Mouse (Mus musculus): ENCODE measurements around the gene Furin.

The Furin gene

GRCm38 (mm10) chr7:80426363-80426762 is 21.1 kb upstream of the Furin start:
- no peak for DNase-seq

DNA sequence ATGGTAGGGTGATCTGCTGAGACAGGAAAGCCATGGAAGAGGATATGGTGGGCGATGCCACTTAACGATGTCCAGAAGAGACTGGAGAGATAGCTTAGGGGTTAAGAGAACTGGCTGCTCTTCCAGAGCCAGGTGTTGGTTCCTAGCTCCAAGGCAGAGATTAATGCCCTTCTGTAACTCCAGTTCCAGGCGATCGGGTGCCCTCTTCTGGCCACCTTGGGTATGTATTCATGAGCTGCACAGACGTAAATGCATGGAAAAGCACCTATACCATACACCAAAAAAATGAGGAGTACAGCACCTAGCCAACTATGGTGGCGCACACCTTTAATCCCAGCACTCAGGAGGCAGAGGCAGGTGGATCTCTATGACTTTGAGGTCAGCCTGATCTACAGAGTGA is 19.5 kb upstream of the Furin start:
- DNase-seq, result peak; percentile 55

DNA sequence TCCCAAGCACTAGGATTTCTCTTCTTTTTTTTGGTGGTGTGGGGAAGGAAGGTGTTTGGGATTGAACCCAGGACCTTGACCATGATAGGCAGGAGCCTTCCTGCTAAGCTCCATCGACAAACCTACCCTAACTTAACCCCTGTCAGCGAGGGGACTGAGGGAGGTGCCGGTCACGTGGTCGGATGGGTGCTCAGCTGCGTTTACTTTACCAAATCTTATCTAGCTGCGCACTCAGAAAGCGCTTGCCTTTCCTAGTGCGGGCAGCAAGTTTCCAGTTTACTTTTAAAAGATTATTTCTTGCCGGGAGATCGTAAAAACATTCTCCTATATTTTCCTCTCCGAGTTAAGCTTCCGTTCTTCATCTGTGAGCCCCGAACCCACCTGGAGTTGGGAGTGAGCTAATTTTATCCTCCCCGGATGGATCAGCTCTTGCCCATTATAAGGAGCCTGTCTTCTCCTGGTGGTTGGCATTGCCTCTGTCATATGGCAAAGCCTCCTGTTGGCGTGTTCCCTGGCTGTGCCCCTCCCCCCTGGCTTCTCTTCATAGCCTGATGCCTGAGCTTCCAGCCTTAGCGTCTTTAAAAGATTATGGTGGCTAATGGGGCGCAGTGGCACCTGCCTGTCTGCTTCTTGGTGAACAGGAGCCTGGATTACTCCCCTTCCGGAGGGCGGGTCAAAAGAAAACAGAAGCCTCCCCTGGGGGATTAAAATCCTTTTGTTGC is 17.7 kb upstream of the Furin start:
- peak; percentile 60 for DNase-seq

DNA sequence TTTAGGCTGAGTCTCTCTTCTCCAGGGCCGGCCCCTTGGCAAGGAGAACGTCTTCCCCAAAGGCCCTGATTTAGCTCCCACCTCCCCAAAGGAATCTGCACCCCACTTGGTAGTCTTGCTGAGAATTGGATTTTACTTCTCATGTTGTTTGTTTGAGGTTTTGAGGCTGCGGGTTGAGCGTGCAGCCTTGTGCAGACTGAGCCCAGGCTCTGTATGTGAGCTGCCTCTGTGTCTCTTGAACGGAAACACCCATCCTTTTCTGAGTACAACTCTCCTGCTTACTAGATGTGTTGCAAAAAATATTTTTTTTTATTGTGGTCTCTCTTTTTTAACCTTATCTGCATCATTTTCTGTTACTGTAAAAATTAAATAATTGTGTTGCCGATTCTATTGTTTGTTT is 16.3 kb upstream of the Furin start:
- no peak for DNase-seq

- no peak for DNase-seq
These were observed 15.3 kb upstream of the Furin start for GRCm38 (mm10) chr7:80420586-80420985.

GRCm38 (mm10) chr7:80419278-80419677 is 14.0 kb upstream of the Furin start:
- DNase-seq, result no peak

GRCm38 (mm10) chr7:80418036-80418435 is 12.8 kb upstream of the Furin start:
- no peak for DNase-seq

DNA sequence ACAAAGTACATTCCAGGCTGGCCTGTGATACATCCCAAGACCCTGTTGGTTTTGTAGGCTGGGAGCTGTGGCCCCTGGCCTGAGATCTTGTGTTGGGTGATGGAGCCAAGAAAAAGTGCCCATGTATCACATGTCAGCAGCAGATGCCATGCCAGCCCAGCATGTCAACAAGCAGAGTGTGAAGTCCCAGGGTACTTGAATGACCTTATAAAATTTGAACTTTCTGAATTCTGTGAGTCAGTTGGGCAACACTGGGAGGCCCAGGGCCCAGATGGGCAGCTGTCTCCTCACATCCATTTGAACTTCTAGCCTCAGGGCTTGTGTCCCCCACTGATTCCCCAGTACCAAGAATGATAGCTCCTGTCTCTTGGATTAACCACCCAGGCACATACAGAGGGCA is 12.4 kb upstream of the Furin start:
- no peak for DNase-seq

- peak; percentile 35 for DNase-seq
These were observed 11.7 kb upstream of the Furin start for GRCm38 (mm10) chr7:80416969-80417368.

DNA sequence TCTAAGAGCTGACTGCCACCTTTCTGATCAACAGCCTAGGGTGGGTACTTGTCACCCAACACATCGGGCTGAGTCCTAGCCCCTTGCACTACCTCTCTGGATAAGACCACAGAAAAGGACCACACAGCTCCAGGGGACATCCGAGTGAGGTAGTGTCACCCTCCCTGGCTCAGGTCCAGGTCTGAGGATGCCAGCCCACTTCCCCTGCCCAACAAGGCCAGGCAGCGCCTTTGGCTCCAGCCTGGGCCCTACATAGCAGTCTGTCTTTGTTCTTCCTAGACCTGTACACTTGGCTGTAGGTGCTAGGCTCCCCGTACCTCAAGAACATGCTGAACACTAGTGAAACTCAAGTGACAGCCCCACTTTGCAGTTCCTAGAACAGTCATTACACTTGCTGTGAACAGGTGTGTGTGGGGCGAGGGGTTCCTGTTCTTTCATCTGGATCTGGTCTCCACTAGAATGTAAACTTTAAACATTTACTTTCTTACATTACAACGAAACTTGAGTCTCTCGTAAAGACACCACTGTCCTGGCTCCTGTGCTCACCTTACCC is 9.1 kb upstream of the Furin start:
- peak; percentile 44 for DNase-seq

GRCm38 (mm10) chr7:80413512-80414302 is 8.5 kb upstream of the Furin start:
- DNase-seq, result peak; percentile 53

DNA sequence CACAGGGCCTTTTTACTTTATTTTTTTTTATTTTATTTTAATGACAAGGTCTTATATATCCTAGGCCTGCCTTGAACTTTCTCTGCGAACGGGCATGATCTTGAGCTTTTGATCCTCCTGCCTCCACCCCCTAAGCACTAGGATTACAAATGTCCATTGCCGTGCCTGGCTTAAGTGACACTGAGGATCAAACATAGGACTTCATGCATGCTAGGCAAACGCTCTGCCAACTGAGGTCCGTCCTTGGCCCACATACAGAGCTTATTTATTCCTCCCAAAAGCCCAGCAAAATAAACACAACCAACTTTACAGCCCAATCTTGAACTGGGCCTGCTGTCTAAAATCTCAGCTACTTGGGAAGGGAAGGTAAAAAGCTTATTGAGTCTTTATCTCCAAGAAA is 7.5 kb upstream of the Furin start:
- no peak for DNase-seq

- no peak for DNase-seq
These were observed 7.0 kb upstream of the Furin start for GRCm38 (mm10) chr7:80412279-80412678.

GRCm38 (mm10) chr7:80410380-80410779 is 5.1 kb upstream of the Furin start:
- no peak for DNase-seq

DNA sequence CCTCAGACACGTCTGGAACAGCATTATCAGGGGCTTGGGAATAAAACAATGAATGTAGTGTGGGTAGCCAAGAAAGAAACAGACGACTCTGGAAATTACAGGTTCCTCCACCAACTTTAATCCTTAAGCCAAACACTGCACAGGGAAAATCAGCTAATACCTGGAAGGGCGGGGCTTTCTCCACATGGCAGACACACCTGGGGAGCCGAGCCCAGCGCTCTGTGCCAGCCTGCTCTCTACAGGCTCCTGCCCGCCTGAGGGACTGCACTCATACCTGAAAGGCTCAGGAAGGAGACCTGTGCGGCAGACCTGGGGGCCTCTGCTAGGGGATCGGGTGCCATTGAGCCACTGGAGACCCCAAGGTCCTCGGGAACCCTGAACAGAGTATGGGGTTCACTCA is 2.5 kb upstream of the Furin start:
- peak; percentile 7 for DNase-seq

DNA sequence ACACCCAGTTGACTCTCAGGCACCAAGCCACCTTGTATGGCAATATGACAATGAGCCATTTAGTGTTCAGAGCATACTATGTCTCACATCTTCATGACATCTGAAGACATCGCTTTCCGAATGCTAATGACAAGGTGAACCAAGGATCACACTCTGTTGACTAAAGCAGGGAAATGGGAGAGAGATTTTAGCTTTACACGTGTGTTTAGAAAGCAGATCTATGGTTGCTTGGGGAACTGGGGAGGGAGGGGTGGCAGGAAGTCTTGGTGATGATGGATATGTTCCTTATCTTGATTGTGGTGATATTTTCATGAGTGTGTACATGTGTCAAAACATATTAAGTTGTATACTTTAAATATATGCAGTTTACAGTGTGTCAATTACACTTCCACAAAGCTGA is 950 bp upstream of the Furin start:
- no peak for DNase-seq

DNA sequence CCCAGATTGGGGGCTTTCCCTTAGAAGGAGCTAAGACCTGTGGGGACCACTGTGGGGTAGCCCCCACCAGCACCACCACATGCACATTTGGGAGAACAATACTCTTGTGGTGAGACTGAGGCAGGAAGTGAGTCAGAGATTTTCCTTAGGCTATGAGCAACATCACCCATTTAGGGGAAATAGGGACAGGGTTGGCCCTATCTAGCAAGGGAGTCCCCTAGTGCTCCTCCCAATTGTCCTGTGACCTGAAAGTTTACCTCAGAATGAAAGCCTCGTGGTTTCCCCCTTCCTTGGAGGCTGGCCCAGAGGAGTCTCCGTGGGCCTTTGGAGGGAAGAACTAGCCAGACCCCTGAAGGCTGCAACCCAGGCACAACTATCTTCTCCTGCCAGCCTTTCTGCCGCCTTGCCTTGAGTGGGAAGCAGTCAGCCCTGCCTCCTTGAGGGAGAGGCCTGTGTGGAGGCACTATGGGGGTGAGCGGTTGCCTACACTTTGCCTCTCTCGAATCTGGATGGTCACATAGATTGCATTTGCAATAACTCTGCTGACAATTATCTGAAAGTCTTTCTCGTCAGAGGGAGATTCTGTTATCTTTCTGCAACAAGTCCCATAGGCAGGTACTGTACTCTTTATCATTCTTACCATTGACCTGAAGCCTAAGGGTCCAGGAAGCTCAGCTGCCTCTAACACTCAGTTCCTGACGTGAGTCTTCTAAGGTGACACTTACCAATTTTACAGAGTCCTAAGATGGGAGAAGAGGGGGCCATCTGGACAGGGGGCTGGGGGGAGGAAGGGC is 938 bp downstream of the Furin start:
- no peak for DNase-seq

GRCm38 (mm10) chr7:80403551-80403950 is 1.7 kb downstream of the Furin start:
- no peak for DNase-seq

DNA sequence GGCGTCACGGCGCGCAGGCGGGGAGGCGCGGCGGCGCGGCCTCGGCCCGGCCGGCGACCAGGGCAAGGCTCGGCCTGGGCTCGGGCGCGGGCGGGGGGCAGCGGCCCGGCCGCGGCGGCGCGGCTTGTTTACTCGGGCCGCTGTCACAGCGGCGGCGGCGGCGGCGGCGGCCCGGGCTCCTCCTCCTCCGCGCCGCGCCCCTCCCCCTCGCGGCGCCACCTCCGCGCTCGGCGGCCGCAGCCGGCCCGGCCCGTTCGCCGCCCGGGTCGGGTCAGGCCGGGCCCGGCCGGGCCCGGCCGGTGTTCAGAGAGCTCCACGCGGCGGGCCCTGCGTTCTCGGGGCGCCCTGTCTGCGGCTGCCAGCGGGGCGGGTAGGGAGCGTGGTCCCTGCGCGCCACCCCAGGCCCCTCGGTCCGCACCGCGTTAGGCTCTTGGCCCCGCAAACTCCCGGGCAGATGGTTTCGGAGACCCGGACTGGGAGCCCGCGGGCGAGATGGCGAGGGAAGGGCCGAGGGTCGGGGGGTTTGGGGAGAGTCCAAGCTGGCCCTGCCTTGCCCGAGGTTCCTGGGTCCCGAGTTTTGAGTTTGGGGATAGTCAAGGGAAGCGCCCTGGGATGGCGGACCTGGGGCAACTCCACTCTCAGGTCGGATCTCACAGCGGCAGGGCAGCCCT is 2.5 kb downstream of the Furin start:
- DNase-seq, result peak; percentile 81

GRCm38 (mm10) chr7:80401860-80402641 is 3.2 kb downstream of the Furin start:
- peak; percentile 67 for DNase-seq

DNA sequence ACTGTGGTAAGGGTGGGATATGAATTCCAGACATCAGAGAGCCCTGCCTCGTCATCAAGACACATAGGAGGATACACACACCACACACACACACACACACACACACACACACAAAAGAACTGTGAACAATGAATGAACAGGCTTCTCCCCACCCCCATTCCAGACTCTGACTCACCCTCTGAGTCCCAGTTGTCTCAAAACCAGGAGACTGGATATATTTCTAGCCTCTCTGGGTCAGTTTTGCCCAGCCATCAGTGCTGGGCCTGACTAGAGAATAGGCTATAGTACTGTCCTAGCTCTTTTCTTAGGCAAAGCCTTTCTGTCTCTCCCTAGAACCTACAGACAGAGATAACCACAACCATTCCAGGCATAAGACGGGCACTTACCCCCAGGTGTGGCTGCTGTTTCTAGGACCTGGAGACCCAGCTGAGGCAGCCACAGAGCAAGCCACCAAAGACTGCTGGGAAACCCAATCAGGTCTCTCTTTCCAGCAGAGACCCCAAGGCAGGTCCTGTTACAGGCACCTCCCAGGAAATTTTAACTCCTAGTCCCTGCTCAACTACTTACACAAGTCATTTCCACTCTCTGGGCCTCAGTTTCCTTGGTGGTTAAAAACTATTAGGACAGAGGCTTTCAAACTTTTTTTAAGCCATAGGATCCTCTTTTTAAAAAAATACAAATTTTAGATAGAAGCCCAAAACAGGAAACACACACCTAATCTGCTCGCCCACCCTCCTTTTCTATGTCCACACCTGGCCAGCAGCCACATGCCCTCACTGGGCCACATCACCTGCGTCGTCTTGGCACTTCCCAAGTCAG is 4.0 kb downstream of the Furin start:
- no peak for DNase-seq
